Mouse (Mus musculus): ENCODE data around the gene Btg3. TPM values are rescaled to one million over a fixed set of nuclear protein-coding genes. Genes with fewer than 3 reads are reported as not detected.

Gene Btg3
- polyA plus RNA-seq, 1 experiment from 2014 or later: 21.5 TPM

DNA sequence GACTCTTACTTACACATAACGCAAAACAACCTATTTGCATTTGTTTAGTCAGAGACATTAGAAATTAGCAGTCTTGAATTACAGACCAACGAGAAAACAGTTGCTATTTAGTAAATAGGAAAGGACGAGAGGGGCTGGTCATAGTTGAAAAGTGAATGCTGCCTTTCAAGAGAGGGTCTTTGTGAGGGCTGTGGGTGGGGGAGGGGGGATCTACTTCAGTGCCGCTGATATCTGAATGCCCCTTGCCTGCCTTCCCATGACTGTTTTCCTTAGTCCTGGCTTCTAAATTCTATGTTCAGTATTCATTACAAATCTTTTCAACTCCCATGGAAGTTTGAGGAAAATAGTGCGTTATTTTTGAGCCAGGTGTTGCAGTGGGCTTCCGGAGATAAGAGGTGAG is 63.0 kb downstream of the Btg3 start:
- Histone ChIP-seq H3K27ac (replicated peaks) (no peak overlapping the region), H3K9me3 (replicated peaks) (no peaks in the 10 kb centered on the region), H3K27me3 (replicated peaks) (no peaks in the 10 kb centered on the region), H3K4me3 (replicated peaks) (no peak overlapping the region), H3K4me1 (peaks cover 38% of the 10 kb centered on the region), H3K36me3 (no peaks in the 10 kb centered on the region), H3K4me2 (peak overlapping the region; percentile 41), H3K9ac (replicated peaks) (no peak overlapping the region)
- no peak for ATAC-seq (ENCODE audit: low FRiP score)
- 34% methylated on average over 6 of the region's 6 CpGs for WGBS

- WGBS: 19% methylated on average over 16 of the region's 16 CpGs
- peak; percentile 26; the same call in 1 of the 2 replicates for ATAC-seq (ENCODE audit: low FRiP score)
- H3K27me3 ChIP-seq (replicated peaks): no peaks in the 10 kb centered on the region
- no peaks in the 10 kb centered on the region for H3K36me3 ChIP-seq
- no peaks in the 10 kb centered on the region for H3K9me3 ChIP-seq (replicated peaks)
- H3K27ac ChIP-seq (replicated peaks): peak overlapping the region; percentile 58
- H3K4me2 ChIP-seq: peak overlapping the region; percentile 41
- H3K4me1 ChIP-seq: peaks cover 33% of the 10 kb centered on the region
- no peak overlapping the region for H3K4me3 ChIP-seq (replicated peaks)
- no peak overlapping the region for H3K9ac ChIP-seq (replicated peaks)
These were observed 63.7 kb downstream of the Btg3 start for GRCm38 (mm10) chr16:78313135-78313887.

- Histone ChIP-seq H3K27ac (replicated peaks) (no peak overlapping the region), H3K9ac (replicated peaks) (no peak overlapping the region), H3K4me2 (no peak overlapping the region), H3K4me1 (peaks cover 37% of the 10 kb centered on the region), H3K9me3 (replicated peaks) (no peaks in the 10 kb centered on the region), H3K36me3 (no peaks in the 10 kb centered on the region), H3K27me3 (replicated peaks) (no peaks in the 10 kb centered on the region), H3K4me3 (replicated peaks) (no peak overlapping the region)
- 90% methylated on average over 6 of the region's 6 CpGs for WGBS
- ATAC-seq (ENCODE audit: low FRiP score): no peak
These were observed 67.7 kb downstream of the Btg3 start for GRCm38 (mm10) chr16:78309258-78309657.

GRCm38 (mm10) chr16:78307476-78308192 is 69.4 kb downstream of the Btg3 start:
- ATAC-seq (ENCODE audit: low FRiP score): no peak
- H3K27me3 ChIP-seq (replicated peaks): no peaks in the 10 kb centered on the region
- no peak overlapping the region for H3K4me2 ChIP-seq
- H3K9me3 ChIP-seq (replicated peaks): no peaks in the 10 kb centered on the region
- no peak overlapping the region for H3K9ac ChIP-seq (replicated peaks)
- no peak overlapping the region for H3K27ac ChIP-seq (replicated peaks)
- H3K36me3 ChIP-seq: no peaks in the 10 kb centered on the region
- no peak overlapping the region for H3K4me3 ChIP-seq (replicated peaks)
- H3K4me1 ChIP-seq: peaks cover 37% of the 10 kb centered on the region
- WGBS: 94% methylated on average over 16 of the region's 16 CpGs

GRCm38 (mm10) chr16:78306606-78307005 is 70.4 kb downstream of the Btg3 start:
- no peak for ATAC-seq (ENCODE audit: low FRiP score)
- 86% methylated on average over 8 of the region's 8 CpGs for WGBS

GRCm38 (mm10) chr16:78305606-78306100 is 71.3 kb downstream of the Btg3 start:
- Histone ChIP-seq H3K27me3 (replicated peaks) (no peaks in the 10 kb centered on the region), H3K36me3 (no peaks in the 10 kb centered on the region), H3K9ac (replicated peaks) (no peak overlapping the region), H3K27ac (replicated peaks) (no peak overlapping the region), H3K9me3 (replicated peaks) (no peaks in the 10 kb centered on the region), H3K4me3 (replicated peaks) (no peak overlapping the region), H3K4me1 (peaks cover 31% of the 10 kb centered on the region), H3K4me2 (no peak overlapping the region)
- ATAC-seq (ENCODE audit: low FRiP score): no peak
- 84% methylated on average over 12 of the region's 12 CpGs for WGBS

More at GRCm38 (mm10) chr16:78306606-78307005, 70.4 kb downstream of the Btg3 start:
- H3K36me3 ChIP-seq: no peaks in the 10 kb centered on the region
- H3K4me3 ChIP-seq (replicated peaks): no peak overlapping the region
- no peaks in the 10 kb centered on the region for H3K9me3 ChIP-seq (replicated peaks)
- no peak overlapping the region for H3K27ac ChIP-seq (replicated peaks)
- no peak overlapping the region for H3K9ac ChIP-seq (replicated peaks)
- H3K4me1 ChIP-seq: peaks cover 34% of the 10 kb centered on the region
- no peak overlapping the region for H3K4me2 ChIP-seq
- no peaks in the 10 kb centered on the region for H3K27me3 ChIP-seq (replicated peaks)

DNA sequence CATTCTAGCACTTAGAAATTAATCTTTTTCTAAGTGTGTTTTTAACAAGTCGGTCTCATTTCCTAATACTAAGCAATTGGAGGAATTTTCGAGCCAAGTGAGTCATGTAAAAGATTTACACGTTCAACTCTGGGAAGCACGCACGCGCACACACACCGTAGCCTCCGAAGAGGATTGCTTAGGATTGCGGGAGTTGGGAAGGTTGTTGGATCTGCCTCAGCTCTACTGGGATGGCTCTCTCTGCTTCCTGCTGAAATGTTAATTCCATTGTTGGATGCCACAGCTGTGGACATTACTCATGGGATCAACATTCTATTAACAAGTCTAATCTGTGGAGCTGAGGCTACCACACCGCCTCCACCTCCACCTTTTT is 74.3 kb downstream of the Btg3 start:
- H3K4me3 ChIP-seq (replicated peaks): peak overlapping the region; percentile 92
- H3K27me3 ChIP-seq (replicated peaks): no peaks in the 10 kb centered on the region
- H3K36me3 ChIP-seq: no peaks in the 10 kb centered on the region
- peak overlapping the region; percentile 81 for H3K4me2 ChIP-seq
- ATAC-seq (ENCODE audit: low FRiP score): no peak
- no peaks in the 10 kb centered on the region for H3K9me3 ChIP-seq (replicated peaks)
- peak overlapping the region; percentile 96 for H3K27ac ChIP-seq (replicated peaks)
- 2% methylated on average over 10 of the region's 10 CpGs for WGBS
- peaks cover 31% of the 10 kb centered on the region for H3K4me1 ChIP-seq
- H3K9ac ChIP-seq (replicated peaks): peak overlapping the region; percentile 95

DNA sequence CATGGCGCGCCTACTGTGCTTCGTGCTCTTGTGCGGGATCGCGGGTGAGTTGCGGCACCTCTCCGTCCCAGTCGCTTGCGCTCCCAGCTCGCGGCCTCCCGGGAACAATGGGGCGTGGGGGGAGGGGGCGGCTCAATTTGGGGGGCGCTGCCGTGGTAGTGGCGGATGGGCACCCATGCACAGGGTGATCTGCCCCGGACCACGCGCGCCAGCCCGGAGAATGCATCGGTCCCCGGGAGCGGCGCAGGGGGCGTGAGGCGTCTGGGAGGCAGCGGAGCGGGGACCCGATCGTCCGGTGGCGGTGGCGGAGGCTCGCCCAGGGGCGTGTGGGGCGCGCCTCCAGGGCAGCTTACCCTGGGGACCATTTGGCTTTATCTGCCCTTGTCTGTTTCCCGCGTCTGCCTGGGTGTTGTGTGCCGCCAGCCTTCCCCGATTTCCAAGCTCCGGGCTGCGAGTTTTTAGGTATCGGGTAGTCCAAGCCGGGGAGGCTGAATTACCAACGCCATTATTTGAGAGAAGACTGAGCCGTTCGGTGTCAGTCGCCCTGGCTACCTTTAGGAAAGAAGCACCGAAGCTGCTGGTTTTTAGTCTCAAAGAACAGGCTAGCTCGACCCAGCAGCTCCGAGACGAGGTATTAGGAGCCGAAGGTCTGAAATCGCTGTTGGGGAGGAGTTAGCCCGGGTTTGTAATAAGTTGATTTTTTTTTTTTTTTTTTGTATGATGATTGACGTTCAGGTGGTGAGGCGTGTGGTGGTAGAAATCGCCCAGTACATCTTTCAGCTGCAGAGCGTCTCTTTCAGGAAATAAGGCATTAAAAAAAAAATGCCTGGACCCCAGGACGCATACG is 74.9 kb downstream of the Btg3 start:
- peaks cover 31% of the 10 kb centered on the region for H3K4me1 ChIP-seq
- H3K27ac ChIP-seq (replicated peaks): peak overlapping the region; percentile 96
- H3K36me3 ChIP-seq: no peaks in the 10 kb centered on the region
- no peaks in the 10 kb centered on the region for H3K9me3 ChIP-seq (replicated peaks)
- under 1% methylated on average over 46 of the region's 65 CpGs for WGBS
- no peaks in the 10 kb centered on the region for H3K27me3 ChIP-seq (replicated peaks)
- H3K4me2 ChIP-seq: peak overlapping the region; percentile 81
- H3K4me3 ChIP-seq (replicated peaks): peak overlapping the region; percentile 92
- peak; percentile 68 for ATAC-seq (ENCODE audit: low FRiP score)
- peak overlapping the region; percentile 95 for H3K9ac ChIP-seq (replicated peaks)

- H3K27ac ChIP-seq (replicated peaks): peak within 1 kb of the TSS; percentile 96
- H3K36me3 ChIP-seq: no peaks in the 10 kb centered on the region
- H3K4me2 ChIP-seq: peak within 1 kb of the TSS; percentile 81
- H3K27me3 ChIP-seq (replicated peaks): no peaks in the 10 kb centered on the region
- H3K9me3 ChIP-seq (replicated peaks): no peaks in the 10 kb centered on the region
- H3K9ac ChIP-seq (replicated peaks): peak within 1 kb of the TSS; percentile 95
- peaks cover 31% of the 10 kb centered on the region for H3K4me1 ChIP-seq
- WGBS: under 1% methylated on average over 34 of the region's 34 CpGs
- ATAC-seq (ENCODE audit: low FRiP score): peak; percentile 97
- H3K4me3 ChIP-seq (replicated peaks): peak within 1 kb of the TSS; percentile 92
These were observed 75.7 kb downstream of the Btg3 start, which contains the start of gene Cxadr for GRCm38 (mm10) chr16:78301183-78301830. Gene Cxadr (plus strand): TSS chr16:78301489.

DNA sequence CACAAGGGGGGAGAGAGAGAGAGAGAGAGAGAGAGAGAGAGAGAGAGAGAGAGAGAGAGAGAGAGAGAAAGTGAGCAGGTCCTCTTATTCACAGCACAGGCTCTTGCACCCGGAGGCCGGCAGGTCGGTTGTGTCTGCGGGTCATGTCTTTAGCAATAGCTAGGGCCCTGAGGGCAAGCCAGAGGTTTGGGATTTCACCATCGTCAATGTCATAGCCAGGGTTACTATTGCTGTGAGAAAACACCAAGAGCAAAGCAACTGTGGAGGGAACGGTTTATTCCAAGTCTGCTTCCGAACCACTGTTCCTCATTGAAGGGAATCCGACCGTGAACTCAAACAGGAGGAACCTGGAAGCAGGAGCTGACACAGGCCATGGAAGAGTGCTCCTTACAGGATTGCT is 80.9 kb downstream of the Btg3 start:
- no peak for ATAC-seq (ENCODE audit: low FRiP score)
- no peak overlapping the region for H3K9ac ChIP-seq (replicated peaks)
- H3K4me1 ChIP-seq: no peaks in the 10 kb centered on the region
- no peaks in the 10 kb centered on the region for H3K36me3 ChIP-seq
- no peak overlapping the region for H3K4me3 ChIP-seq (replicated peaks)
- WGBS: 75% methylated on average over 9 of the region's 9 CpGs
- no peaks in the 10 kb centered on the region for H3K9me3 ChIP-seq (replicated peaks)
- H3K27me3 ChIP-seq (replicated peaks): no peaks in the 10 kb centered on the region
- H3K4me2 ChIP-seq: no peak overlapping the region
- H3K27ac ChIP-seq (replicated peaks): no peak overlapping the region

GRCm38 (mm10) chr16:78295601-78296000 is 81.4 kb downstream of the Btg3 start:
- Histone ChIP-seq H3K27me3 (replicated peaks) (no peaks in the 10 kb centered on the region), H3K9me3 (replicated peaks) (no peaks in the 10 kb centered on the region), H3K36me3 (no peaks in the 10 kb centered on the region), H3K4me3 (replicated peaks) (no peak overlapping the region), H3K27ac (replicated peaks) (no peak overlapping the region), H3K9ac (replicated peaks) (no peak overlapping the region), H3K4me1 (no peaks in the 10 kb centered on the region), H3K4me2 (no peak overlapping the region)
- WGBS: 69% methylated on average over 4 of the region's 4 CpGs
- no peak for ATAC-seq (ENCODE audit: low FRiP score)
